Mouse (Mus musculus): ENCODE measurements at regions not wholly inside any gene's neighbourhood (a gene's known extent, or its start where the extent isn't known, plus 50 kb on each side); places are given as distances from the start of the nearest gene placed in this dataset.

- no peak for DNase-seq (ENCODE audit: low spot score in 2 of 2)
These were observed 398.4 kb downstream of the Zfp536 start for GRCm38 (mm10) chr7:37375044-37375443.

GRCm38 (mm10) chr7:37375591-37375990 is 397.9 kb downstream of the Zfp536 start:
- no peak for DNase-seq (ENCODE audit: low spot score in 2 of 2)

DNA sequence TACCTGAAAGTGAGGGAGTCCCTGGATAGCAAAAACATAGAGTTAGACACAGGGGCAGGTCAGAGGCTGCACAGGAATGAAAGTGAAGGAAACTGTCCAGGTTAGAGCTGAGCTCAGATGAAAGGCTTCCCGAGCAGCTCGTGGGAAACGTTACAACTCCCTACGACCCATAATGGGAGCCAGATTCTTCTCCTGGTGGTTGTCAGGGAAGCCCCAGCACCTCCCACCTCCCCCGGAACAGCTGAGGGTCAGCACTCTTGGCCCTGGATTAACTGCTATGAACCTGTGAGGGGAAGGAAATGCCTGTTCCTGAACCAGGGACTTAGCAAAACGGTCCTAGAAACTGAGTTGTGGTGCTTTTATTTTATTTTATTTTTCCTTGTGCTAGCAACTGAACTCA is 397.2 kb downstream of the Zfp536 start:
- no peak for DNase-seq (ENCODE audit: low spot score in 2 of 2)

DNA sequence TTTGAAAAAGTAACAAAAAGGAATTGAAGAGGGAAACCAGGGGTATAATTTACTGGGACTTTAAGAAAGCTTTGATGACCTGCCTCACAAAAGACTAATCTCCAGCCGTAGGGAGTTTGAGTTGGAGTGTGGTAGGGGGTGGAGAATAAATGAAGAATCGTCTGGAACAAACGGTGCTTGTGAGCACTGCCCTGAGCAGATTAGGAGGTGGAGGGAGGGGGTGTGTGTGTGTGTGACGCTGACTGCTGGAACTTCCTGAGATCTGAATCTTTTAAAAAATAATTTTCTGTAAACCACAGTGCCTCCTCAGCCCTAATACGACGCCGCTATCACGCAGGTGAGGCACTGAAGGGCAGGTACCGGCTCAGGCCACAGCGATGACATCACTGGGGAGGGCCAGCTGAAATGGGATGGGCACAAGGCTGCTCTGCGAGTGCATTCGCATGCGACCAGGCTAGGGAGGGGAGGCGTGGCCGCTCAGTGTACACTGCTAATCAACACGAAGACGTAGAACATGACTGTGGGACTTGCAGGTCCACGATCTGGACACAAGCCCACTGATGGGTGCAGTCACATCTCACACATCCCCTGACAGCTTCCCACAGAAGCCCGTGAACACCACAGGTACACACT is 395.4 kb downstream of the Zfp536 start:
- no peak for DNase-seq (ENCODE audit: low spot score in 2 of 2)

GRCm38 (mm10) chr7:37387871-37388270 is 385.6 kb downstream of the Zfp536 start:
- no peak for DNase-seq (ENCODE audit: low spot score in 2 of 2)

- no peak for DNase-seq (ENCODE audit: low spot score in 2 of 2)
These were observed 384.4 kb downstream of the Zfp536 start for GRCm38 (mm10) chr7:37388843-37389702.

- no peak for DNase-seq (ENCODE audit: low spot score in 2 of 2)
These were observed 383.7 kb downstream of the Zfp536 start for GRCm38 (mm10) chr7:37389703-37390087.

- no peak for DNase-seq (ENCODE audit: low spot score in 2 of 2)
These were observed 383.2 kb downstream of the Zfp536 start for GRCm38 (mm10) chr7:37390271-37390670.

DNA sequence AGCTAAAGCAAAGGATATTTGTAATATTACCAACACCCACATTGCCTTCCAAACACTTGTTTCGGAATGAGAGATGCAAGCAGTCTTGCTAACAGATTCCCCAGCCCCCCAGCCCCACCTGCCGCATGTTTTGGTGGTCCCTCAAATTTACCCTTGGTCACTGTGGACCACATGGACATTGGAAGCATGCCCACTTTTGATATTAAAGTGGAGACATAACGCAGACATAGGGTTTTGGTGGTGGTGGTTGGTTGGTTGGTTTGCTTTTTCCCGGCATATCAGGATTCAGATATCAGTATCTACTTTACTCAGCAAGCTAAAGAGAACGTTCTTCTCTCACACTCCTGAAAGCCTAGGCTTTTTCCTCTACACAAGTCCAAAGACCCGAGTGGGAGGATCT is 381.3 kb downstream of the Zfp536 start:
- no peak for DNase-seq (ENCODE audit: low spot score in 2 of 2)

DNA sequence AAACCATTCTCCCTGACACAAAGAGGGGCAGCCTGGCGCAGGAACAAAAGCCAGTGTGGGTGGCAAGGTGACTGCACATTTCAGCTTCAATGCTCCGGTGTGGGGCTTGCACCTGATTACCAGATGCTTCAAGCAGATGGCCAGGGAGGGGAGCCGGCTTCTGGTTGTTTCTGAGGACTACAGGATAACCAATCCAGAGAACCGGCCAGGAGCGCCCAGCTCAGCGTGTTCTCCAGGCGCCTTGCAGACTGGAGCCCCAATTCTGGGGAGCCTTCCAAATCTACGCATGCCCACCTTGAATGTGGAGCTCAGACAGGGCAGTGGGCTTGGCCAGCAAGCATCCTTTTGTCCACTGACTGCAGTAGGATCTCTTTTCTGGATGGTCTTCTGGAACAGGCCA is 380.8 kb downstream of the Zfp536 start:
- DNase-seq (ENCODE audit: low spot score in 2 of 2): no peak

GRCm38 (mm10) chr7:37393071-37393470 is 380.4 kb downstream of the Zfp536 start:
- DNase-seq (ENCODE audit: low spot score in 2 of 2): no peak

DNA sequence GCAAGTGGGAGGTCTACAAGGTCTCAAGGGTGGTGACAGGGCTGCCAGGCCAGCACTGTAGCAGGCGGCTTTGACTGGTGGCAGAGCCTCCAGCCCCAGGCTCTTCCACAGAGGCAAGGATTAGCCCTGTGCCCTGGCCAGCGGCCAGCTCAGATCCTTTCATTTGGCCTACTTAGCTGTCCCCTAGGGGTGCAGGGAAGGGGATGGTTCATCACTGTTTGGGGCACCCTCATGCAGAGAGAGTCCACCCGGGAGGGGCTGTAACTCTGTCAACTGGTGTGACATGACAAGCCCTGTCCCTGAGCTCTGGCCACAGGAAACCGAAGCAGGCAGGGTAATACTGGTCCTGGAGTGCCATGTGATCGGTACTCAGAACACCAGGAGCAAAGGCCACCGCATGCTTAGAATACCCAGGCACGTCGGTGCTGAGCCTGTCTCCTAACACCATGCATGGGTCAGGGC is 378.4 kb downstream of the Zfp536 start:
- DNase-seq (ENCODE audit: low spot score in 2 of 2): no peak

- no peak for DNase-seq (ENCODE audit: low spot score in 2 of 2)
These were observed 377.4 kb downstream of the Zfp536 start for GRCm38 (mm10) chr7:37395881-37396513.

DNA sequence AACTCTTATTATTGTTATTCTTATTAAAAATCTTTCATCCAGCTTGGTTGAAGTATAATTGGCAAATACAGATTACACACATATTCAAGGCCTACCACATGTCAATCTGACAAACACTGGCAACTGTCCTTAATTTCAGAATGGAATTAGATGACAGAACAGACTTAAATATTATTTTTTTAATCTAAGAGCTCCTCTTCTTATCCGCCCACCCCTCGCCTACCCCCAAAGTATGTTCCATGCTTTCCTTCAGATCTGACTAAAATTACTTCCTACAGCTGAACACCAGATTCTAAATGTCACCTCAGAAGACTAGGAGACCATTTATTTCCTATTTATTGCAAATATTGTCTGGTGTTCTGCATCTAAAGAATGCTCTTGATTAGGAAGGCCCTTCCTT is 370.0 kb downstream of the Zfp536 start:
- no peak for DNase-seq (ENCODE audit: low spot score in 2 of 2)

- DNase-seq (ENCODE audit: low spot score in 2 of 2): no peak
These were observed 360.1 kb downstream of the Zfp536 start for GRCm38 (mm10) chr7:37413350-37413749.

DNA sequence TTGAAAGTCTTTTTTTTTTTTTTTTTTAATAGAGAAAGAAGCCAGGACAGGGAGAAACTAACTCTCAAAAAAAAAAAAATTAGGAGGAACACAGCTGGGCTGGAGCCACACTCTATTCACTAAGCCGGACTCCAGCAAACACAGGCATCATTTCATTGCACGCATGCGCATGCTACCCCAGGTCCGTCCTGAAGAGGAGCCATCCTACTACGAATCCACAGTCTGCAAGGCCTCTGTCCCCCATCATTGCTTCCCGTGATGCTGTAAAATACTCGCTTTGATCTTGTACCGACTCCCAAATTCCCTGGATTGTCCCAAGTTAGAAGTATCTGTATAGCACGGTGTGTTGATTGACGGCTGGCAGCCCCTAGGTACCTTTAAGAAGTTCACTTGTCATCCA is 351.7 kb downstream of the Zfp536 start:
- no peak for DNase-seq (ENCODE audit: low spot score in 2 of 2)
